Mouse (Mus musculus) kidney, embryonic 15.5 days (tissue): ENCODE data around the gene Cldn8. TPM values are rescaled to one million over a fixed set of nuclear protein-coding genes. Genes with fewer than 3 reads are reported as not detected.
A peak's percentile ranks its signal among the peaks of the same experiment; 100 is the strongest.

Source experiments
- ATAC-seq: fragments of 200-750 bp; cut with Nextera tagmentation; replicated peaks from 2 replicates; pipeline ENCODE4 v1.8.0; 2017; ENCODE audit warnings: moderate TSS enrichment; ENCODE audit not compliant: low FRiP score
- H3K27ac ChIP-seq: fragments of 300-500 bp; sonication (generic); 2 replicates; pipeline ENCODE4 v1.5.1; 2015; ENCODE audit warnings: mild to moderate bottlenecking, inconsistent platforms
- H3K27me3 ChIP-seq: fragments of 300-500 bp; sonication (generic); 2 replicates; pipeline ENCODE4 v1.6.1; 2015; ENCODE audit warnings: inconsistent platforms
- H3K36me3 ChIP-seq: fragments of 300-500 bp; sonication (generic); 2 replicates; pipeline ENCODE4 v1.6.1; 2015; ENCODE audit warnings: inconsistent platforms
- H3K4me1 ChIP-seq: fragments of 300-500 bp; sonication (generic); 2 replicates; pipeline ENCODE4 v1.6.1; 2015; ENCODE audit warnings: inconsistent platforms
- H3K4me2 ChIP-seq: fragments of 300-500 bp; sonication (generic); 2 replicates; pipeline ENCODE4 v1.6.1; 2015; ENCODE audit warnings: moderate library complexity, mild to moderate bottlenecking, inconsistent platforms
- H3K4me3 ChIP-seq: fragments of 300-500 bp; sonication (generic); replicated peaks from 2 replicates; pipeline ENCODE4 v1.5.1; 2015; ENCODE audit warnings: mild to moderate bottlenecking, inconsistent platforms
- H3K9ac ChIP-seq: fragments of 300-500 bp; sonication (generic); 2 replicates; pipeline ENCODE4 v1.6.1; 2015; ENCODE audit warnings: mild to moderate bottlenecking, inconsistent platforms
- H3K9me3 ChIP-seq: fragments of 300-500 bp; sonication (generic); replicated peaks from 2 replicates; pipeline ENCODE4 v1.6.1; 2016; ENCODE audit warnings: inconsistent platforms
- WGBS: fragments of 180-500 bp; shearing (Covaris S2); methylation state at CpG from one replicate; pipeline ENCODE4 v1.1.7; 2015; ENCODE audit warnings: mixed read lengths; 5-methylcytosine and 5-hydroxymethylcytosine counted together
- polyA plus RNA-seq: library from polyadenylated mRNA; unstranded; fragments of >200 nt; fragmentation: Nextera tagmentation; extraction: Ambion mirVana; gene quantifications from 2 replicates; pipeline ENCODE4 v1.2.1, GENCODE M21; 2015

Cldn8 gene
- polyA plus RNA-seq, 1 experiment from 2014 or later, result 98.7 TPM

DNA sequence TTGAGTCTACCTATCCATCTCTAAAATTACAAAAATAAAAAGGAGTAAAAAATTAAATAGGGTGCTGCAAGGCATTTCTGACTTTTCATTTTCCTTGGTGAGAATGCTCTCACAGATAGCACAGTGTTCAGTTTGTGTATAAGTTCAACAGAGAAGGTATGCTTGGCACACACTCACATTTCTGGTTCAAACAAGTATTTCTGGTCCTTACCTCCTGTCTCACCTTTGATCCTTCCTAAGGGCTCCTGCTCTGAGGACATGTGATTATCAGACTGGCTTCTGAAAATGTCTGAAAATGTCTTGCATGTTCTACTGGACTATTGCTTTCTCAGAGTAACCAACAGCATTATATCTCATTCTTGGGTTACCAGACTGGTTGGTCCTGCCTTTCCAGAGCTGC, 7.2 kb upstream of the Cldn8 start:
- Histone ChIP-seq H3K9me3 (no peaks in the 10 kb centered on the region), H3K36me3 (no peaks in the 10 kb centered on the region), H3K9ac (no peak overlapping the region), H3K4me3 (no peak overlapping the region), H3K27me3 (no peaks in the 10 kb centered on the region), H3K4me2 (no peak overlapping the region), H3K27ac (peak overlapping the region; percentile 59), H3K4me1 (0 out of 2 replicates have a peak, but pooled peaks cover 7% of the 10 kb centered on the region)
- no peak for ATAC-seq

- Histone ChIP-seq H3K4me3 (no peak overlapping the region), H3K4me1 (0 out of 2 replicates have a peak, but pooled peaks cover 7% of the 10 kb centered on the region), H3K36me3 (no peaks in the 10 kb centered on the region), H3K4me2 (no peak overlapping the region), H3K9me3 (no peaks in the 10 kb centered on the region), H3K27ac (peak overlapping the region; percentile 59), H3K9ac (no peak overlapping the region), H3K27me3 (no peaks in the 10 kb centered on the region)
- WGBS, result 80% methylated on average over 3 of the region's 3 CpGs
- no peak for ATAC-seq
Observed at GRCm38 (mm10) chr16:88569732-88570131, 6.7 kb upstream of the Cldn8 start.

GRCm38 (mm10) chr16:88569096-88569495, 6.1 kb upstream of the Cldn8 start:
- Histone ChIP-seq H3K9me3 (no peaks in the 10 kb centered on the region), H3K27me3 (no peaks in the 10 kb centered on the region), H3K9ac (no peak overlapping the region), H3K4me2 (no peak overlapping the region), H3K27ac (peak overlapping the region; percentile 38; the same call in 1 of the 2 replicates), H3K4me1 (0 out of 2 replicates have a peak, but pooled peaks cover 7% of the 10 kb centered on the region), H3K4me3 (no peak overlapping the region), H3K36me3 (no peaks in the 10 kb centered on the region)
- peak; percentile 72 for ATAC-seq
- 56% methylated on average over 1 of the region's 1 CpGs for WGBS

DNA sequence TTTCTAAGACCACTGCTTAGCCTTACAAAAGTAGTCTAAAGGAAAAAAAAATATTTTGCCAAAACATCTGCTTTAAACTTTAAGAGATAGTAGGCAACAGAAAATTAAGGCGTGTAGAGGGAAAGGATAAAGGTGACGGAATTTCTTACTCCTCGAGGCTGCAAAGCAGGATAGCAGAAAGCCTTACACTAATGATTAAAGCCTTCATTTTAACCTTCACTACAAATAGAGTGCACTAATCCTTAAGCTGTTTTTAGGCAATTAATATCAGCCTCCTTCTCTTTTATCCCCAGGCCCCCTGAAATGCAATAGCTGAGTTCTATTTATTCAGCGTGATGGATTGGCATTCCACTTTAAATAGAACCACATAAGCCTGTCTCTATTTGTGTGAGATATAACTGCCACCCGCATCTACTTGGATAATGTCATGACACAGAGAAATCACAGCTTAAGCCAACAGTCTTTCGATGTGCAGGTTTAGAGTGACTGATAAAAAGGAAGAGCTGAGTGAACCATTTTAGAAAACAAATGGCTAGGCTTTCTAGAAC, 1.3 kb downstream of the Cldn8 start:
- Histone ChIP-seq H3K9me3 (no peaks in the 10 kb centered on the region), H3K9ac (no peak overlapping the region), H3K27ac (peak overlapping the region; percentile 87), H3K4me2 (no peak overlapping the region), H3K4me3 (peak overlapping the region; percentile 36), H3K4me1 (no peaks in the 10 kb centered on the region), H3K27me3 (no peaks in the 10 kb centered on the region), H3K36me3 (no peaks in the 10 kb centered on the region)
- WGBS, result 31% methylated on average over 6 of the region's 6 CpGs
- ATAC-seq, result no peak

- H3K9ac ChIP-seq, result no peak overlapping the region
- WGBS, result 54% methylated on average over 6 of the region's 6 CpGs
- H3K4me2 ChIP-seq, result no peak overlapping the region
- H3K27ac ChIP-seq, result no peak overlapping the region
- ATAC-seq, result no peak
- no peak overlapping the region for H3K4me3 ChIP-seq
- 0 out of 2 replicates have a peak, but pooled peaks cover 3% of the 10 kb centered on the region for H3K4me1 ChIP-seq
- no peaks in the 10 kb centered on the region for H3K27me3 ChIP-seq
- H3K36me3 ChIP-seq, result no peaks in the 10 kb centered on the region
- no peaks in the 10 kb centered on the region for H3K9me3 ChIP-seq
Observed at GRCm38 (mm10) chr16:88542488-88542887, 20.5 kb downstream of the Cldn8 start.

DNA sequence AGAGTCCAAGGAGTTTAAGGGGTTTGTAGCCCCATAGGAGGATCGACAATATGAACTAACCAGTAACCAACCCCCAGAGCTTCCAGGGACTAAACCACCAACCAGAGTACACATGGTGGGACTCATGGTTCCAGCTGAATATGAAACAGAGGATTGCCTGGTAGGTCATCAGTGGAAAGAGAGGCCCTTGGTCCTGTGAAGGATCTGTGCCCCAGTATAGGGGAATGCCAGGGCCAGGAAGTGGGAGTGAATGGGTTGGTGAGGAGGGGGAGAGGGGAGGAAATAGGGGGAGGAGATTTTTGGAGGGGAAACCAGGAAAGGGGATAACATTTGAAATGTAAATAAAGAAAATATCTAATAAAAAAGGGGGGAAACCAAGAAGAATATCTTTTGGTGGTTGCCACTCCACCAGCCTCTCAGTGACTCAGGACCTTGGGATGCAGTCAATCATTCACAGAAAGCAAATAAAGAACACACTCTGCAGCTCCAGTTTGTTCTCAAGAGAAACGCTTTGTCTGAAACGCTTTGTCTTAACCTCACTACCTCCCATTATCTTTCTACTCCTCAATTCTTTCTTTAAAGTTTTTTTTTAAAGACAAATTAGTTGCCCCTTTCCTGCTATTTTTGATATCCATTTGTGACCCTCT, 23.0 kb downstream of the Cldn8 start:
- 52% methylated on average over 3 of the region's 3 CpGs for WGBS

GRCm38 (mm10) chr16:88511348-88511747, 51.6 kb downstream of the Cldn8 start:
- Histone ChIP-seq H3K36me3 (no peaks in the 10 kb centered on the region), H3K9ac (no peak overlapping the region), H3K4me1 (no peaks in the 10 kb centered on the region), H3K27ac (no peak overlapping the region), H3K4me2 (no peak overlapping the region), H3K9me3 (no peaks in the 10 kb centered on the region), H3K4me3 (no peak overlapping the region), H3K27me3 (no peaks in the 10 kb centered on the region)
- ATAC-seq, result no peak; the same call in 1 of the 2 replicates

More for the DNA sequence above, 23.0 kb downstream of the Cldn8 start:
- Histone ChIP-seq H3K27me3 (no peaks in the 10 kb centered on the region), H3K4me1 (0 out of 2 replicates have a peak, but pooled peaks cover 3% of the 10 kb centered on the region), H3K36me3 (no peaks in the 10 kb centered on the region), H3K27ac (peak overlapping the region; percentile 51; the same call in 1 of the 2 replicates), H3K9me3 (no peaks in the 10 kb centered on the region), H3K4me2 (no peak overlapping the region), H3K4me3 (no peak overlapping the region), H3K9ac (no peak overlapping the region)
- peak; percentile 86; the same call in 1 of the 2 replicates for ATAC-seq

Other genes starting within 250 kb of the Cldn8 start
- not detected in 2 replicates for gene Cldn17, start 56.2 kb downstream of the Cldn8 start, polyA plus RNA-seq
- gene Krtap24-1, start 49.1 kb upstream of the Cldn8 start, polyA plus RNA-seq, result not detected in 2 replicates
- not detected in 2 replicates for gene 2310079G19Rik, start 64.5 kb upstream of the Cldn8 start, polyA plus RNA-seq
- not detected in 2 replicates for gene Krtap26-1, start 84.6 kb upstream of the Cldn8 start, polyA plus RNA-seq
- gene Krtap27-1, start 108.5 kb upstream of the Cldn8 start, polyA plus RNA-seq, result not detected in 2 replicates
- gene 2310061N02Rik, start 144.8 kb upstream of the Cldn8 start, polyA plus RNA-seq, result not detected in 2 replicates
- gene Krtap13-1, start 165.7 kb upstream of the Cldn8 start, polyA plus RNA-seq, result not detected in 2 replicates
- 0.19 TPM in 1 of 2 replicates, not detected in the other for gene Krtap13, start 188.5 kb upstream of the Cldn8 start, polyA plus RNA-seq
- 0.30 TPM in 1 of 2 replicates, not detected in the other for gene 2310034C09Rik, start 195.7 kb upstream of the Cldn8 start, polyA plus RNA-seq
- gene 2310057N15Rik, start 211.0 kb upstream of the Cldn8 start, polyA plus RNA-seq, result not detected in 2 replicates
- gene Gm5965, start 214.7 kb upstream of the Cldn8 start, polyA plus RNA-seq, result not detected in 2 replicates
- gene Gm20741, start 249.0 kb upstream of the Cldn8 start, polyA plus RNA-seq, result not detected in 2 replicates